Mouse (Mus musculus): ENCODE data around the gene Ssr3.

Ssr3 gene

DNA sequence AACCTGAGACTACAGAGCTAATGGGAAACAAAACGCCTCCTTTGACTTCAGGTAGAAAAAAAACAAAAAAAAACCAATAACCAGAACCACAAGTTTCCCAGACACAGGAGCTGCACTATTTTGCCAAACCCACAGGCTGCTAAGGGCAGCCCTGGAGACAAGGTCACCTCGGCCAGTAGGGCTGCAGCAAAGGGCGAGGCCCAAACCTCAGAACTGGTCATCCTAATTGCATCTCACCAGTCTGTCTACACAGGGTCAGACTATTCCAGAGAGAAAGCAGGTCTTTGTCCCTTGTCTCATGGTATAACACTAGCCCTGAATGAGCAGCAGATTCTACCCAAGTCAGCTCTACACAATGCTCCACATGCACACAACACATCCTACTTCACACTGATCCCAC, 17.7 kb downstream of the Ssr3 start:
- DNase-seq (ENCODE audit: low read depth, low spot score), result no peak

DNA sequence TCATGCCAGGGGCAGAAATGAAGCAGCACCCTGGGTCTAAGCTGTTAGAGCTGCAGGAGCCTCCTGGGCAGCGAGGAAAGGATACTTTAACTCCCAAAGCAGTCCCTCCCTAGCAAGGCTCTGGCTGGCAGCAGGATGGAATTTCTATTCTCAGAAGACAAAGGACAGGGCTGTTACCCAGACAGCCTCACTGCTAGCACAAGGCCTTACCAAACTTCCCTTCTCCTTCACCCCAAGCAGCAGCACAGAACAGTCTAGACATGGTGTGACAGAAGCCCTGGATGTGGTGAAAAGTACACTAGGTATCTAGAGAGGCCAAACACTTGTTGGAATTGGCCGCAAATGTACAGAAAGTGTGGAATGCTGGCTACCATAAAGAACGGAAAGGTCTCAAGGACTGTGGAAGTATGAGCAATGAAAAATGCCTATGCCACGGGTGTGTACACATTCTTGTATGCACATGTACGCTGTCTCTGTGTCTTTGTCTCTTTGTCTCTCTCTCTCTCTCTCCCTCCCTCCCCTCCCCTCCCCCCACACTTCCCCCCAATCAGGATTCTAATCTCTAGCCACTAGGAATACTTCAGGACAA, 18.7 kb downstream of the Ssr3 start:
- DNase-seq (ENCODE audit: low read depth, low spot score), result no peak

GRCm38 (mm10) chr3:65372552-65372951, 19.9 kb downstream of the Ssr3 start:
- no peak for DNase-seq (ENCODE audit: low read depth, low spot score)

DNA sequence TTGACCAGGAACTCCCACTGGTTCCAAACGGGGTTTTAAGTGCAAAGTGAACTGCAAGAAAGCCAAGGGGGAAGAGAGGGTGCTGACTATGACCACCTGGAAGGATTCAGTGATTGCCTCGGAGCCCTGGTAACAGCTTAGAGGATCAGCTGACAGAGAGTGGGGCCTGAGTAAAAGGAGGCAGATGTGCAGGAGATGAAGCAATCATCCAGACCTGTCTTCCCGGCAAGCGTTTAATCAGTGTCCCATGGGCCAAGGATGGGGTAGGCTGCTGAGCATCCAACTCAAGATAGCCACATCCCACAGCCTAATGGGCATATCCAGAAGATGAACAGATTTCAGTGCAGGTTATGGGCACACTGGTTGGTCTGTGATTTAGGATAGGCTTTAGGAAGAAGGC, 24.5 kb downstream of the Ssr3 start:
- DNase-seq (ENCODE audit: low read depth, low spot score), result no peak

DNA sequence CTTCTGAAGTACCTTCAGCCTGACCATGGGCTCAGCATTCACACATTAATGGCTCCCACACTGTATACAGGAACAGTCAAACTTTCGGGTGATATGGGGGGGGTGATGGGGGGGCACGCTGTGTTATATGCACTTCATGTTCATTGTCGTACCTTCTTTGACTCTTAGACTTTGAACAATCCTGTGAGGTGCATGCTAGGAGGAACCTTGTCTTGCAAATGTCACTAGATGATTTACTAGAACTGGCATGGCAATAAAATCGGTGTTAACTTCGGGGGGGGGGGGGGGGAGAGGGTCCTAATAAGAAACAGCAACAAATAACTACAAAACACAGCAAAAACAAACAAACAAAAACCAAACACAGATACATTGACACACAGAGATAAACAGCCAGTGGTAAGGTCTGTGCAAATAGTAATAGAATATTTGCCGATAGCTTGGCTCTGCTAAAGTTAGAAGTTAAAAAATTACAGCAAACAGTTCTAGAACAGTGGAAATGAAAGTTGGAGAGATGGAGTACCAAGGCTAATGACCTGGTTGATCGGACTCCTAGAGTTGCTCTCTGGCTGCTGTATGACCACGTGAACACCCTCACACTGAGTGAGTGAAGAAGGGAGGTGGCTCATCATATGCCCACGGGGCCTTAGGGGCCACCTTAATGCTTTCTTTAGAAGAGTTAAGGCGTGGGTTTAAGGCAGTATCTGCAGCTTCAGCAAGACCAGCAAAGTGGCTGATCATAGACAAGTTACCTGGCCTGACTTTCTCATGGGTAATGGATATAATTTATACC, 26.3 kb downstream of the Ssr3 start:
- DNase-seq (ENCODE audit: low read depth, low spot score), result no peak

GRCm38 (mm10) chr3:65365184-65365583, 27.2 kb downstream of the Ssr3 start:
- DNase-seq (ENCODE audit: low read depth, low spot score), result no peak

- no peak for DNase-seq (ENCODE audit: low read depth, low spot score)
Measured at GRCm38 (mm10) chr3:65363438-65363837, 29.0 kb downstream of the Ssr3 start.

DNA sequence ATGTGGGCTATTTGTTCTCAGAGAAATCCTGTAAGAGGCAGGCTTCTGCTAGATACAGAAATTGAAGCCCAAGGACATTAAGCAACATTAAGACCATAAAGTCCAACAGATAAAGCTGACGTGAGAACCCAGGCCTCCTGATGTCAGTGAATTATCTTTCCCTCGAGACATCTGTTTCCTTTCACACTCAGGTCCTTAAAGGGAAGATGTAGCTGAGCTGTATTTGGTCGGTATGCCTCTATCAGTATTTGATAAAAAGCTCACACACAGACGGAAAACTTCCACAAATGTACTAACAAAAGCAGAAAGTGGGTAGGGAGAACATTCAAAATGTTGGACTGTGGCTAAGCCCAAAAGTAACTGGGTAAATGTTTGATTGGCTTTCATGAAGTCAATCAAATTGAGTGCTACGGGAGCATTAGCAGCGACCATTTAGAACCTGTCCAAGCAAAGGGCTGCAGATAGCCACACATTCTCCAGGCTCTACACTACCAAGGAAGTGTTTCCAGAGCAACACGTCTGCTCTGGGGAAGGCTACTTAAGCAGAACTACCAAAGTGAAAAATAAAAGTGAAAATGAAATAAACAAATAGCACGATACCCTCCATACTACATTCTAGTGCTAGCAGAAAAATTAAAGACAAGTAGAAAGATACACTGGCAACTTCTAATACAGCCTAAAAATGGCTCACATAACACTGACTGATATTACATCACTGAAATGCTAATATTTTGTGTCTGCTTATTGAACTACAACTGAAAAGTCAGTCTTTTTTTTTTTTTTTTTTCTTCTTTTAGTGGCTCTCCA, 32.1 kb downstream of the Ssr3 start:
- no peak for DNase-seq (ENCODE audit: low read depth, low spot score)

- no peak for DNase-seq (ENCODE audit: low read depth, low spot score)
Measured at GRCm38 (mm10) chr3:65358841-65359240, 33.6 kb downstream of the Ssr3 start.

DNA sequence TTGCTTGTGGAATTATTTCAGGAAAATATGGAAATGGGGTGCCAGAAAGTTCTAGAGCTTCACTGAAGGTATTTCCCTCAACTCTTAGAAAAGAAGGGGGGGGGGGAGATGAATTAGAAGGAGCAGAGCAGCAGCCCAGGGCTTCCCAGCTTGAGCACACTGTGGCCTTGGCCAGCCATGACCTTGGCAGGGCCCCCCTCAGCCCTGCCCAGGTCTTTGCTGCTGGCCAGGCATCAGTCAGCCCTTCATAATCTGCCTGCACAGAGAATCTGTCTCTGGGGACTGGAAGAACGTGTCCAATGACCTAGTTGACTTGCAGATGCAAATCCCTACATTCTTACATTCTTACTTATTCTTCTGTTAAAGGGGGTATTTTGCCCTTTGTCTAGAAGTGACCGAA, 34.1 kb downstream of the Ssr3 start:
- DNase-seq (ENCODE audit: low read depth, low spot score), result no peak

- no peak for DNase-seq (ENCODE audit: low read depth, low spot score)
Measured at GRCm38 (mm10) chr3:65355479-65355878, 36.9 kb downstream of the Ssr3 start.

- no peak for DNase-seq (ENCODE audit: low read depth, low spot score)
Measured at GRCm38 (mm10) chr3:65353263-65354037, 39.0 kb downstream of the Ssr3 start.

DNA sequence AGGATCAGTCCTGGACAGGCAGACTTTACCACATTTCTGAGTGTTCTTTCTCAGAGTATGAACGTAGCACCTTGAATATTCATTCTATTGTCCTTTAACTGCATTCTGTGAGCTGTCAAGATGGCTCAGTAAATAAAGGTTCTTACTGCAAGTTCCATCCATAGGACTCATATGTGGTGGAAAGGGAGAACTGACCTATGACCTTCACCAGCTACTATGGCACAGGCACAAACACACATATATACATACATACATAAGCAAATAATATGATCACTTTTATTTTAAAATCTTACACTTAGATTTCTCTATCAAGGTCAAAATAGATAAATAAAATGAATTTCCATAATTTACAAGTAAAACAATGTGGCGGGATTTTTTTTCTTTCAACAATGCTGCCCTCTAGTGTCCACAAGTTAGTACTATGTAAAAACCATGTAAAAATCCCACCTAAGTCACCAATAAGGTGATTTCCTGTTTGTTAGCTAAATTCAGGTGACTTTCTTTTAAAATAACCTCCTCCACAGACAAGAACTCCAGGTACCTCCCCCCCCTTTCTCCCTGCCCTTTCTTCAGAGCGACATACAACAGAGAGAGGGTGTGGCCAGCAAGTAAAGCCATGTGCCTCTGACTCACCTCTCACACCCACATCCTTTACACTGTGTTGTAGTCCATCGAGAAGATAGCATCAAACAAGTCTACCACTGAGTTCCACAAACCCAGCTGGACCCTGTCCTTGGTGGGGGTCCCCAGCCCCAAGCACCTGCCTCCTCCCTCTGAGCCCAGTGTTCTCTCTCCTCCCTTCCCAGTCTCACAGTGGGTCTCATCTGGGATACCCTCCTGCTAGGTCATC, 39.9 kb downstream of the Ssr3 start:
- DNase-seq (ENCODE audit: low read depth, low spot score), result no peak

DNA sequence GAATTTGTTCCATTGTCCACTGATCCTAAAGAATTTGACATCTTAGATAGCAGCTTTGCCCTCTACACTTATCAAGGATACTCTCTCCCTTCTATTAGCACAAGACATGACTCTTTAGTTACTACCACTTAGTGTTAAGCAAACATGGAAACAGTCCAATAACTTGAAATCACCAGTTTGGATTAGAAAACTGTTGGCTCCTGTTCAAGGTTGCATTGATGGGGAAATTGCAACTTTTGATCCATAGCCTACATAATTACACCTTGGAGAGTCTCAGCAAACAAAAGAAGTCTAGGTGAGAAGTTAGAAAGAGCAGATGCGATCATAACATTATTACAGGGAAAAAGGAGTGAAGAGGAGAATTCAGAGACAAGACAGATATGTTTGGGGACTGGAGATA, 46.2 kb downstream of the Ssr3 start:
- no peak for DNase-seq (ENCODE audit: low read depth, low spot score)

DNA sequence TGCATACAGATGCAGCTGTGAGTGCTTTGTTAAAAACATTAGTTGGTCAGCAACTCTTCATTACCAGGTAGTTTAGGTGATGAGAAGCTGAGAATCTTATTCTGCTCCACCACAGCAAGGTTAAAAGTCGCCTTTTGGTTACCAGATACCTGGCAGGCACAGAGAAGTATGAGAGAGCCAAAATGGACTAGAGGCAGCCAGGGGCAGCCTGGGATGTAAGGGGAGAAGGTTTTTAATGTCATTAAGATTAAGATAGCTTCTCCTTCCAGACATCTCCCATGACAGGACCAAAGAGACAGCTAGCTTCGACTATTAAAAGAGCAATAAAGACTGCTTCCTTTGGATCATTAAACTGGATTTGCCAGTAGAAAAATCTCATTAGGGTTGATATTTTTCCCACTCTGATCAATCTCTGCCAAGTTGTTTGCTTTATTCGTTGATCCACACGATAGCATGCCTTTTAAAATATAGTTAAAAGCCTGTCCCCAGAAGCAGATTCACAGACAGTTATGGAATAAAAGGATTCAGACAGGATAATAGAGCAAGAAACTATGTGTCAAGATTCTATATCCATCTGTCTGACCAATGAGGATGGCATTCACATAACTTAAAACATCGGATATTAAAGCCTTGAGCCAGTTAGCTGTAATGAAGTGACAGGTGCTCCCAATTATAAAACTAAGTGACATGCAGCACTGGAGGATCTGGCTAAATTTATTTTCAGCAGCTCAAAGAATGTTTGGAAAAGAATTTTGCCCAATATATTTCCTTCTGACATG, 52.1 kb downstream of the Ssr3 start:
- no peak for DNase-seq (ENCODE audit: low read depth, low spot score)

GRCm38 (mm10) chr3:65337835-65338464, 54.5 kb downstream of the Ssr3 start:
- no peak for DNase-seq (ENCODE audit: low read depth, low spot score)
